Mouse (Mus musculus) cerebellum, adult 2 months (tissue): Measurements from ENCODE around the gene Pde10a.

Experiments
- CTCF ChIP-seq: fragments of 200-500 bp; IDR thresholded peaks from 2 replicates; pipeline ENCODE4 v1.5.1; 2011; ENCODE audit warnings: low read depth, mild to moderate bottlenecking, control low read depth, low read length, moderate library complexity, borderline replicate concordance; ENCODE audit not compliant: insufficient read depth
- POLR2A ChIP-seq: fragments of 200-500 bp; IDR thresholded peaks from 2 replicates; pipeline ENCODE4 v1.6.1; 2011; ENCODE audit warnings: low read length, control low read depth, borderline replicate concordance; ENCODE audit not compliant: insufficient read depth

GRCm38 (mm10) chr17:8831001-8831400 is 305.8 kb downstream of the Pde10a start:
- TF ChIP-seq POLR2A (no peak), CTCF (no peak)
